Mouse (Mus musculus): ENCODE results near the gene Dnajc11. TPM values are rescaled to one million over a fixed set of nuclear protein-coding genes. Genes with fewer than 3 reads are reported as not detected.
A peak's percentile ranks its signal among the peaks of the same experiment; 100 is the strongest.

Dnajc11 gene
- polyA plus RNA-seq, 1 experiment: 45.5 TPM

DNA sequence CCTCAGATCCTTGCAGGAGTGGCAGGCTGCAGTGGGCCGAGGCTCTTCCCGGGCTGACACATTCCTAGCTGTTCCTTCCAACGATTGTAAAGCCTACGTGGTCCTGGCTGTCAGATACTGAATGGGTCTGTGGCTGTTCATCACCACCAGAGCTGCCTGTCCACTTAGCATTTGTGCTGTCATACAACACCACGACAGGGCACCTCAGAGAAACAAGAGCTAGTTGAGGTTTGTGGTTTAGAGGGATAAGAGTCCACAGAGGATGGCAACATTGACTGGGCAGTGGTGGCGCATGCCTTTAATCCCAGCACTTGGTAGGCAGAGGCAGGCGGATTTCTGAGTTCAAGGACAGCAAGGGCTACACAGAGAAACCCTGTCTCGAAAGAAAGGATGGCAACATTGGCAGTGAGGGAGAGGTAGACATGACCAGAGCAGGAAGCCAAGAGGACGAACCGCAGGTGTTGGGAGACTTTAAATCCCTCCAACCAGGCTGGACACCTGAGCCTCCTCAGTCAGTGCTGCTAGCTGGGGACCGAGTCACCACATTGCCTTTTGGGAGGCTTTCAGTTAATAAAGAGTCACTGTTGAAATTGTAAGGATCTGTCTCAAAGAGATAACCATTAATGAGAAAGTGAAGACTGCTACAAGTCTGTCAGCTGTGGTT lies 26.5 kb downstream of the Dnajc11 start:
- Histone ChIP-seq H3K79me2 (ENCODE audit: control insufficient read depth, insufficient read depth) (no peaks in the 10 kb centered on the region), H3ac (ENCODE audit: control insufficient read depth, insufficient read length) (no peak overlapping the region), H3K4me3 (no peak overlapping the region), H3K27me3 (ENCODE audit: control insufficient read depth, insufficient read depth, insufficient read length) (no peaks in the 10 kb centered on the region), H3K4me2 (ENCODE audit: low read depth) (no peak overlapping the region), H3K36me3 (ENCODE audit: control insufficient read depth, insufficient read depth) (peaks cover 20% of the 10 kb centered on the region)
- TF ChIP-seq POLR2AphosphoS2 (IDR thresholded peaks at IDR 0.05; ENCODE audit: insufficient read length, low read depth) (no peak), E2F4 (IDR thresholded peaks at IDR 0.05; ENCODE audit: insufficient read depth) (no peak), MYOD1 (IDR thresholded peaks at IDR 0.05; ENCODE audit: control insufficient read depth in 1 of 3, insufficient read length in 2 of 3, low read depth in 2 of 3) (no peak), MAX (IDR thresholded peaks at IDR 0.05; ENCODE audit: low read depth) (no peak)

DNA sequence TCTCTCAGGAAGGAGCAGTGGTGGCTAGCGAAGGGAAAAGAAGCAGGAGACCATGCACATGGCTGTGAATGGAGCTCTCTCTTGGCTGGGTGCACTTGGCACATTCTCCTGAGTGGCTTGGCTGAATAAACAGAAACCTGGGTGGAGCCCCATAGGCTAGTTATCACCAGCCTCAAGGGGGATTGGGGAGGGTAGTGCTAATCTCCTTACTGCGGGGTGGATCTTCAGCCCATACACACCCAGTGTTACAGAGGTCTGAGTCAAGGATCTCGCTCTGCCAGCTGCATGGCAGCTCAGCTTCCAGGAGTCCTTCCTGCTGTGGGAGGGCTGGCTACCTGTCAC lies 27.0 kb downstream of the Dnajc11 start:
- peaks cover 20% of the 10 kb centered on the region for H3K36me3 ChIP-seq (ENCODE audit: control insufficient read depth, insufficient read depth)
- no peak overlapping the region for H3ac ChIP-seq (ENCODE audit: control insufficient read depth, insufficient read length)
- H3K4me3 ChIP-seq: no peak overlapping the region
- no peak overlapping the region for H3K4me2 ChIP-seq (ENCODE audit: low read depth)
- no peaks in the 10 kb centered on the region for H3K79me2 ChIP-seq (ENCODE audit: control insufficient read depth, insufficient read depth)
- H3K27me3 ChIP-seq (ENCODE audit: control insufficient read depth, insufficient read depth, insufficient read length): no peaks in the 10 kb centered on the region
- TF ChIP-seq CEBPB (IDR thresholded peaks at IDR 0.05; ENCODE audit: insufficient read depth, poor library complexity, severe bottlenecking) (no peak), SRF (IDR thresholded peaks at IDR 0.05; ENCODE audit: control insufficient read depth, insufficient read length, low read depth) (no peak), E2F4 (IDR thresholded peaks at IDR 0.05; ENCODE audit: insufficient read depth) (no peak), MYOD1 (IDR thresholded peaks at IDR 0.05; ENCODE audit: control insufficient read depth in 1 of 3, insufficient read length in 2 of 3, low read depth in 2 of 3) (no peak), MAX (IDR thresholded peaks at IDR 0.05; ENCODE audit: low read depth) (no peak), POLR2AphosphoS2 (IDR thresholded peaks at IDR 0.05; ENCODE audit: insufficient read length, low read depth) (no peak), MYOG (IDR thresholded peaks at IDR 0.05; ENCODE audit: control insufficient read depth in 1 of 3, insufficient read depth in 1 of 3, insufficient read length in 2 of 3, low read depth in 2 of 3) (no peak), TCF12 (IDR thresholded peaks at IDR 0.05; ENCODE audit: insufficient read depth, poor library complexity, severe bottlenecking) (no peak), TCF3 (IDR thresholded peaks at IDR 0.05; ENCODE audit: insufficient read length, low read depth) (no peak), POLR2A (IDR thresholded peaks at IDR 0.05; ENCODE audit: insufficient read length, low read depth) (no peak), REST (IDR thresholded peaks at IDR 0.05; ENCODE audit: insufficient read depth, insufficient read length) (no peak), USF1 (IDR thresholded peaks at IDR 0.05; ENCODE audit: low read depth) (no peak)

GRCm38 (mm10) chr4:151962817-151963216 lies 29.3 kb downstream of the Dnajc11 start:
- H3K36me3 ChIP-seq (ENCODE audit: control insufficient read depth, insufficient read depth): peaks cover 11% of the 10 kb centered on the region
- no peaks in the 10 kb centered on the region for H3K27me3 ChIP-seq (ENCODE audit: control insufficient read depth, insufficient read depth, insufficient read length)
- H3K4me2 ChIP-seq (ENCODE audit: low read depth): no peak overlapping the region
- no peak overlapping the region for H3K4me3 ChIP-seq
- TF ChIP-seq TCF12 (IDR thresholded peaks at IDR 0.05; ENCODE audit: insufficient read depth, poor library complexity, severe bottlenecking) (no peak), E2F4 (IDR thresholded peaks at IDR 0.05; ENCODE audit: insufficient read depth) (no peak), POLR2A (IDR thresholded peaks at IDR 0.05; ENCODE audit: insufficient read length, low read depth) (no peak), USF1 (IDR thresholded peaks at IDR 0.05; ENCODE audit: low read depth) (no peak), MYOG (IDR thresholded peaks at IDR 0.05; ENCODE audit: control insufficient read depth in 1 of 3, insufficient read depth in 1 of 3, insufficient read length in 2 of 3, low read depth in 2 of 3) (no peak), MAX (IDR thresholded peaks at IDR 0.05; ENCODE audit: low read depth) (no peak), CEBPB (IDR thresholded peaks at IDR 0.05; ENCODE audit: insufficient read depth, poor library complexity, severe bottlenecking) (no peak)
- H3ac ChIP-seq (ENCODE audit: control insufficient read depth, insufficient read length): no peak overlapping the region
- H3K79me2 ChIP-seq (ENCODE audit: control insufficient read depth, insufficient read depth): no peaks in the 10 kb centered on the region

DNA sequence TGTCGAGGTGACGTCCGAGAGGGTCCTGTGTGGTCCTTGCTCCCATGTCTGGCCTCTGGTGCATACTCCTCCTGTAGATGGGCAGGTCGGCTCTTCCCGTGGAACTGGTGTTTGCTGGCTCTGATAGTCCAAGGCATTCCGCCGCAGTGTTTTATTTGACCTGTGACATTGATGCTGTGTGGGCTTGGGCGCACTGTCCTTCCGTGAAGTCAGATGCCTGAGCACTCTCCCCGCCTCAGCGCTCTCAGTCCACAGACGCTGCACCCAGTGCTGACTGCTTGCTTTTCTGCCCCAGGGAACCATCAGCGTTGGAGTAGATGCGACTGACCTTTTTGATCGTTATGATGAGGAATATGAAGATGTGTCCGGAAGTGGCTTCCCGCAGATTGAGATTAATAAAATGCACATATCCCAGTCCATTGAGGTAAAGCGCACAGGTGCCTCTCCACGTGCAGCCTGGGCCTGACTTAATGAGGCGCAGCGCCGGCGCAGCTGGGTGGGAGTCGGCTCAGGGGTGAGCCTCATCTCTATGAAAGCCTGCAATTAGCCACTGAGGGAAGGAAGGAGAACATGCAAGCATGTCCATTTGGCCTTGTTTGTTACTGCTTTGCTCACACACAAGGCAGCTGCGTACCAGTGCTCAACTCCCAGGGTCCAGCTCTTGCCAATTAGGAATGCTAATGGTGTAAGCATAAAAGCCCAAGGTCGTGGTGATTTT lies 34.9 kb downstream of the Dnajc11 start:
- TF ChIP-seq TCF3 (IDR thresholded peaks at IDR 0.05; ENCODE audit: insufficient read length, low read depth) (no peak), MAX (IDR thresholded peaks at IDR 0.05; ENCODE audit: low read depth) (no peak)
- no peak overlapping the region for H3K4me3 ChIP-seq
- H3K36me3 ChIP-seq (ENCODE audit: control insufficient read depth, insufficient read depth): peaks cover 19% of the 10 kb centered on the region
- no peaks in the 10 kb centered on the region for H3K79me2 ChIP-seq (ENCODE audit: control insufficient read depth, insufficient read depth)
- no peaks in the 10 kb centered on the region for H3K27me3 ChIP-seq (ENCODE audit: control insufficient read depth, insufficient read depth, insufficient read length)
- no peak overlapping the region for H3ac ChIP-seq (ENCODE audit: control insufficient read depth, insufficient read length)
- no peak overlapping the region for H3K4me2 ChIP-seq (ENCODE audit: low read depth)

GRCm38 (mm10) chr4:151972221-151972967 lies 38.9 kb downstream of the Dnajc11 start:
- Histone ChIP-seq H3K79me2 (ENCODE audit: control insufficient read depth, insufficient read depth) (no peaks in the 10 kb centered on the region), H3K36me3 (ENCODE audit: control insufficient read depth, insufficient read depth) (peaks cover 12% of the 10 kb centered on the region), H3K4me3 (no peak overlapping the region), H3K27me3 (ENCODE audit: control insufficient read depth, insufficient read depth, insufficient read length) (no peaks in the 10 kb centered on the region), H3ac (ENCODE audit: control insufficient read depth, insufficient read length) (no peak overlapping the region), H3K4me2 (ENCODE audit: low read depth) (no peak overlapping the region)
- 0 out of 2 replicates have a peak, but pooled peaks have one; percentile 45 for TF ChIP-seq CEBPB (IDR thresholded peaks at IDR 0.05; ENCODE audit: insufficient read depth, poor library complexity, severe bottlenecking)
- TF ChIP-seq POLR2AphosphoS2 (IDR thresholded peaks at IDR 0.05; ENCODE audit: insufficient read length, low read depth): no peak
